Mouse (Mus musculus): ENCODE results near the gene Ptch2. TPM values are rescaled to one million over a fixed set of nuclear protein-coding genes. Genes with fewer than 3 reads are reported as not detected.

Ptch2 gene
- total RNA-seq, 2 experiments from 2014 or later = 2.3 to 3.0 TPM

GRCm38 (mm10) chr4:117155020-117155791 lies 59.3 kb downstream of the Ptch2 start:
- peak in 1 of 2 experiments; percentile 34 for DNase-seq

- DNase-seq = peak; percentile 86
Measured at GRCm38 (mm10) chr4:117155792-117156355, 60.0 kb downstream of the Ptch2 start, which contains the start of gene Rps8. TSS of gene Rps8 (minus strand) at chr4:117156243.

DNA sequence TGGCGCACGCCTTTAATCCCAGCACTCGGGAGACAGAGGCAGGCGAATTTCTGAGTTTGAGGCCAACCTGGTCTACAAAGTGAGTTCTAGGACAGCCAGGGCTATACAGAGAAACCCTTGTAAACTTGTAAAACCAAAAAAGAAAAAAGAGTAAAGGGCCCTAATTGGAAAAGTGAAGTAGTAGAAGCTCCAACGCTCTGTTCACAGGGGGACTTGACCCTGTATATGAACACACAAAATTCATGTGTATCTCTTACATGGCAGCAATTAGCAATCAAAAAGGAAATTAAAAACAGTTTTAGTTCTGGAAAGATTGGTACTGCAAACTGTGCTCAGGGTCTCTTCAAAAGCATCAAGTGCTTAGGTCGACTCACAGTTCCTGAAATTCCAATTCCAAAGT lies 60.5 kb downstream of the Ptch2 start:
- DNase-seq = no peak

DNA sequence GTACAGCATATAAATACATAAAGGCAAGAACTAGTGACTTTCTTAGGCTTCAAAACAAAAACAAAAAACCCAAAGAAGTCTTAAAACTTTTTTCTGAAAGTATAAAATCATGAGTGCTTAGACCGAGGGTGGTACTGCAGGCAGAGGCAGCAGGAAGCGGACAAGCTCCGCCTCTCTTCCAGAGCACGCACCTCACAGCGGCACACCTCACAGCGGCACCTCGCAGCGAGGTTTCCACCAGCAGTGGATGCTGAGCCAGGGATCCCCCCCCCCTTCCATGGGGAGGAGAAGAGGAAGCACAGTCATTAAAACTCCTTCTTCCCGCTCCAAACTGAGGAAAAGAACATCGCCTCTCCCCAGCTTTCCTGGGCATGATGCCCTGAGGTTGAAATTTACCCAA lies 63.8 kb downstream of the Ptch2 start:
- DNase-seq = no peak

DNA sequence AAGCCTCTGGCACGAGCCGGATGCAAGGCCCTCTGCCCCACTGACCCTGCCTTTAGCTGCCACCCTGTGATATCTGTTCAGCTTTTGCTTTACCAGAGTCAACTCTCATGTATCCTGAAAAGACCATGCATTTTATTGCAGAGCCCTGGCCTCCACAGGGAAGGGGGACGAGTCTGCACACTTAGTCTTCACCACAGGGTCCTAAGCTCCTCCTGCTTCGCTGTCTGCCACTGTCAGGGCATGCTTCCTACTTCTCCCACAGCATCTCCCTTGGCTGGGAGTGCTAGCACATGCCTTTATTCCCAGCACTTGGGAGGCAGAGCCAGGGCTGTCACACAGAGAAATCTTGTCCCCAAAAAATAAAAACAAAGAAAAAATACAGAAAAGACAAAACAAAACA lies 65.3 kb downstream of the Ptch2 start:
- DNase-seq = no peak

Small RNA genes lying within 50 kb of the gene (microRNA-seq; reads per million reads assigned to microRNA genes)
- gene Gm22398 = 0 reads per million in 2 experiments

Other genes starting within 250 kb of the Ptch2 start
- gene Zswim5, start 218.7 kb upstream of the Ptch2 start, total RNA-seq (2021) = 10 to 100 TPM; 17.6 to 18.5 TPM
- gene Urod, start 101.7 kb upstream of the Ptch2 start, total RNA-seq (2021) = 10 to 100 TPM; 60.1 to 71.0 TPM
- gene Hectd3, start 100.8 kb upstream of the Ptch2 start, total RNA-seq (2021) = 10 to 100 TPM; 41.3 to 41.5 TPM
- 10 to 100 TPM; 18.7 to 18.9 TPM for gene Eif2b3, start 76.7 kb upstream of the Ptch2 start, total RNA-seq (2021)
- 10 to 100 TPM; 11.6 to 13.4 TPM for gene Btbd19, start 29.6 kb downstream of the Ptch2 start, total RNA-seq (2021)
- not detected for gene Tctex1d4, start 30.7 kb downstream of the Ptch2 start, total RNA-seq (2021)
- gene Plk3, start 37.9 kb downstream of the Ptch2 start, total RNA-seq (2021) = 10 to 100 TPM in 1 of 2 experiments, 1 to 10 TPM in 1; 8.0 to 10.0 TPM
- 100 to 1,000 TPM; 503 to 512 TPM for gene Rps8, start 60.2 kb downstream of the Ptch2 start, total RNA-seq (2021)
- under 1 TPM; 0.40 to 0.46 TPM for gene Kif2c, start 86.6 kb downstream of the Ptch2 start, total RNA-seq (2021)
- 1 to 10 TPM; 4.8 to 6.1 TPM for gene Tmem53, start 155.9 kb downstream of the Ptch2 start, total RNA-seq (2021)
- gene Armh1, start 156.1 kb downstream of the Ptch2 start, total RNA-seq (2021) = under 1 TPM; 0.43 to 0.82 TPM

Data from layer of hippocampus, postnatal 36 days (tissue).